Mouse (Mus musculus) cerebellum, adult 9-11 months (tissue): ENCODE measurements around the gene St8sia4.
"Not testable (repeated sequence)": the region's sequence is repeated elsewhere in the genome, so short reads cannot be mapped to it uniquely, and the experiment has no call there.

Experiments used
- DNase-seq: peaks from one replicate; pipeline ENCODE4 v3.0.0; 2022

The St8sia4 gene

DNA sequence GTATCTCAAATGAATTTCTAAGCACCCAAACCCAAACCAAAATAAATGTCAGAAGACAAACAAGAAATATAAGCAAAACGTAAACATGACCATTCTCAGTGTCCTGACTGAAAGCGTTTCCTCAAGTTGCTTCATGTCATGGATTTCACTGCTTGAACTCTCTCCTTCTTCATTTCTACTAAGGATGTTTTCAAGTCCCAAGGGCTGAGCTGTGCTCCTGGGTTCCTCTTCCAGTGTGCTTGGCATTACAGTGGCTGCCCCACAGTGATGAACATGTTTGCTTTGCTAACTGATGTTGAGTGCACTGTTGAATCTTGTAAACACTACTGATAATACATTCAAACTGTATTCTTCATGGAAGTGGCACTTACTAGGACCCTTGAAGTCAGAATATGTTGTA is 76.3 kb downstream of the St8sia4 start:
- DNase-seq, result no peak

GRCm38 (mm10) chr1:95590108-95590507 is 77.3 kb downstream of the St8sia4 start:
- DNase-seq, result no peak

DNA sequence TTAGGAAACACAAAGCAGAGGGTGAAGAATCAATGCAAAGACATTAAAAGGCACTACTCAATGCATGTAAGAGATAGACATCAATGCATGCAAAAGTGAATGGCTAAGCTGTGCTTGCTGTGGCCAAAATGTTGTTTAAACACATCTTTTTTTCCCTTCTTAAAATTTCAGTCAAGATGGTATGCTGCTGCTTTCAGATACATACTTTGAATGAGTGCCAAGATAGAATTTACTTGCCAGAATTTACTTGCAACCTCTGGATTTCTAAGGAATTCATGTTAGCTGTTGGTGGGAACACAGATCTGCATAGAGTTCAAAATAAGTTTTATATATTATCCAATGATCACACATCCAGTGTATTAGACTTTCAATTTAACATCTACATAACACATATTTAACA is 77.9 kb downstream of the St8sia4 start:
- no peak for DNase-seq

GRCm38 (mm10) chr1:95583310-95583709 is 84.1 kb downstream of the St8sia4 start:
- DNase-seq, result no peak

- no peak for DNase-seq
Measured at GRCm38 (mm10) chr1:95582264-95582663, 85.1 kb downstream of the St8sia4 start.

DNA sequence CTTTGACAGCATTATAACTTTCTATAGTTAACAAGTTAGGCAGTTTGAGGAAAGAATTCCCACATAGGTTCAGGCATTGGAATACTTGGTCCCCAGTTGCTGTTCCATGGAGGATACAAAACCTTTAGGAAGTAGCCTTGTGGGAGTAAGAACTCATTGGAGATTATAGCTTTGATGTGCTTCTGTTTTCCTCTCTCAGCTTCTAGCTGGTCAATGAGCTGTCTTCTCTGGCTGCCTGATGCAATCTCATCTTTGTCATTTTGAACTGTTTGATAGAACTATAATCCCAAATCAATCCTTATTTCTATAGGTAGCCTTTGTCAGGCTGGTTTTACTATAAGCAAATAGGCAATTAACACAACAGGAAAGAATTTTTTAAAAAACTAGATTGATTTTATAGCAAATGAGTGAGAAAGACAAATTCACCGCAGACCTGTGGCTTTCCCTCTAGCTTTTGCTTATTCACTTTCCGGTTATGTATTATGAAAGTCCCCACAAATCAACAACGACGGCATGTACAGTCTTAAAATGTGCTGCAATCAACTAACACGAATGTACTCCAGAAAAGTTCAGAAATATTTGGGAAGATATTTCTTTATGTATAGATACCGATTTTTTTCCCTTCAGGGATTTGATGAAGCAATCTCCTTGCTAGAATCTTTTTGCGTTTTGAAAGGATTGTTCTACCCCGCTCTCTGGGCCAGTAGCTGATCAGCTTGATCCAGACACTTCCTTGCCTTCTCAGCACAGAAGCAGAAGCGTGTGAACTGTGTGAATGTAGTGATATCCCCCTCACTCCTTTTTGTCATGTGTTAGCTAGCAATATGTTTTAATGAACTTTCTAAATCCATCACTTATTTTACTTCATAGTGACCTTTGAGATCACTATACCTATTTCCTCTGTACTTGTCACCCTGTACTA is 94.5 kb downstream of the St8sia4 start:
- DNase-seq, result no peak

- DNase-seq, result no peak
Measured at GRCm38 (mm10) chr1:95571106-95571505, 96.3 kb downstream of the St8sia4 start.

DNA sequence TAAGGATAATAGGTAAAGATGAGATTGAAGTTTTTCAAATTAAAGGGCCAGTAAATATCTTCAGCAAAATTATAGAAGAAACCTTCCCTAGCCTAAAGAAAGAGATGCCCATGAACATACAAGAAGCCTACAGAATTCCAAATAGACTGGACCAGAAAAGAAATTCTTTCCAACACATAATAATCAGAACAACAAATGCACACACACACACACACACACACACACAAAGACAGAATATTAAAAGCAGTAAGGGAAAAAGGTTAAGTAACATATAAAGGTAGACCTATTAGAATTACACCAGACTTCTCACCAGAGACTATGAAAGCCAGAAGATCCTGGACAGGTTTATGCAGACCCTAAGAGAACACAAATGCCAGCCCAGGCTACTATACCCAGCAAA is 112.8 kb downstream of the St8sia4 start:
- DNase-seq, result not testable (repeated sequence)

- no peak for DNase-seq
Measured at GRCm38 (mm10) chr1:95541460-95541859, 125.9 kb downstream of the St8sia4 start.
